Mouse (Mus musculus): ENCODE results near the gene Endov.

DNA sequence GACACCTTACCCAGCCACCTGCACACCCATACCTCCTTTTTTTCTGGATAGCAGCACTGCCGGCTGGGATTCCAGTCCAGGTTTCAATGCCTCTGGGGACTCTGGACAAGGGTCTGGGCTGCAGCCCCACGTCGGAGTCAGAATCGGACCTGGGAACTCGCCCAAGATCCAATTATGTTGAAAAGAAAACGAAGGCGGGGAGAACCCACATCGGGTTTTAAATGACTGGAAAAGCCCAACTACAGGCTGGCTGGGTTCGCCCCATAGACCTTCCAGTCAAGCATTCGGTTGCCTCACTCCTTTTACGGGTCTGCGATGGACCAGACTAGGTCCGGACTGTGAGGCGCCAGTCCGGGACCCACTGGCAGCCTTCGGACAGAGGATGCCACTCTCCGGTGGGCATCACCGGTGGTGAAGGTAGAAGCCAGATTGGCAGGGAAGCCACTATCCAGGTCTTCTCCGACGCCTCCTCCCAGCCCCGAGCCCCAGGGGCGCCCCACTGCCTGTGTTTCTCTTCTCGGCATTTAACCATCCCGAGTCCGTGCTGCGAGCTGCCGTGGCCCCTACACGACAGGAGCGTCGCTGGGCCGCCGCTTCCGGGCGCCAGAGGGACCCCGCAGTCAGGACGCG, 57.7 kb downstream of the Endov start:
- TF ChIP-seq CTCF (IDR thresholded peaks at IDR 0.05; ENCODE audit: extremely low read depth, insufficient read length, insufficient replicate concordance, low read depth, low read length), result no peak
- no peak for TF ChIP-seq POLR2A (IDR thresholded peaks at IDR 0.05; ENCODE audit: low read depth, low read length)
